Mouse (Mus musculus) heart, postnatal 14 days (tissue): ENCODE measurements at regions not wholly inside any gene's neighbourhood (a gene's known extent, or its start where the extent isn't known, plus 50 kb on each side); places are given as distances from the start of the nearest gene placed in this dataset.
A peak's percentile ranks its signal among the peaks of the same experiment; 100 is the strongest.
"Not testable (repeated sequence)": the region's sequence is repeated elsewhere in the genome, so short reads cannot be mapped to it uniquely, and the experiment has no call there.

Source experiments
- DNase-seq, 2 experiments: peaks; one replicate each; pipeline ENCODE4 v3.0.0; 2021 to 2022
- intact Hi-C: fragments of 180-260 bp; cut with DNase I; formaldehyde crosslinking; loops from one replicate; pipeline ENCODE4 v1.15.1; 2025

DNA sequence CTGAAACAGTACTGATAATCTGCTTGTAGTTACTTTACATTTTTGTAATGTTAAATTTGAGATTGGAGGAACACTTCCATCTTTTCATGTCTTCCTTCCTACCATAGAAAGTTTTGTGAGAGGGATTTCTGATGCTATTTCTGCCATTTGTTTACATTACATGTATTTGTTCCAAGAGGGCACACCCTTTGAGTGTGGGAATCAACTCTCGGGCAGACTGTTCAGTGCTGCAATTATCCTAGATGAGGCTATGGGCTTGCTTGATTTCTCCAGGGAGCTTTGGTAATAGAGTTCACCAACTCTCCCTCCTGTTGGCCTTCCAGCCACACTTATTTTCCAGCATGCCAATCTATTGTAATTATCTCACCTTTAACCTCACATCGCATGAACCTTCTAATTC is 52.4 kb downstream of the Gm13691 start:
- DNase-seq = no peak
- intact Hi-C loops = no loop called here

DNA sequence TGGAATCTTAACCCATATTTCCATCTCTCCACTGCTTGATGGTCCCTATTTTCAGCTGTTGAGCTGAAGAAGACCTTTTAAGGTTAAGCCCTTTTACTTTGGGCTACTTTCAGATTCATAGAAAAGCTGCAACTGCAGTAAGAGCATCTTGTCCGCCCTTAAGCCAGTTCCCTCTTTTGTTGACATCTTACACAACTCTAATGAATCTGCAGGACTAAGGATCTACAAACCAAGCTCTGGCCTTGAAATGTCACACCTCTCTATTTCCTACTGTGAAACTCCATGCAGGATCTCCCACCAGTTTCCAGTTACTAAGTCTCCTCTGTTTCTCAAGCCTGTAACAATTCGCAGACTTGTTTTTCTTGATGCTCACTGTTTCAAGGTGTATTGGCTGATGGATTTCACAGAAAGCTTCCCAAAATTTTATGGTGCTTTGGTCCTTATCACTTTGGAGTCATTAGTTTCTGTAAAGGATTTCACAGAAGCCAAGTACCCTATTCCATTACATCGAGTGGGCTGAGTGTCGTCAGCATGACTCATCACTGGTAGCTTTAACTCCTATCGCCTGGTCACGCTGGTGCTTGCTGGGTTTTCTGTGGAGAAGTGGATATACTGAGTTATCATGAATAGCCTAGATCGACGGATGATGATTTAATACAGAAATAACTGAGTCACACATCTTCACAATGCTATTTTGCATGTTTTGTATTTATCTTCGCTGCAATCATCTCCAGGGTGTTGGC is 58.2 kb downstream of the Gm13691 start:
- intact Hi-C loops = no loop called here
- DNase-seq = no peak

DNA sequence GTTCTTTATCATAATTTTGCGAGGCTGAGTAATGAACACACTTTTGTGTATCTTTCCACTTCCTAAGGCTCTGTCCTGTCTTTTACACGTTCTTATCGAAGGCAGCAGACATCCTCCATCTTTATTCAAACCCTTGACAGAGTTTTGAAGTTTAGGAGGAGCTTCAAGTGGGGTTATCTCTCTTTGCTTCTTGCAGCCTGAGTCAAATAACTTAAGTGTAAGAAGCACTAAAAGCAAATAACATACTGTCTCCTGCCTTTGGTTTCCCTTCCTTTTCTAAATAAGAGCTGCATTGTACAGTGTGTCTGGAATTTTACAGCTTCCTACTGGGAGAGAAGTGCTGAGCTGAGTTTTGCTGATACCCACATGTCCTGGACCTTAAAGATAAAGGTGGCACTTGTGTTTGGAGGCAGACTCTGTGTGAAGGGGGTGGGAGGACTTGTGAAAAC is 61.6 kb downstream of the Gm13691 start:
- DNase-seq = no peak
- intact Hi-C loops = no loop called here

DNA sequence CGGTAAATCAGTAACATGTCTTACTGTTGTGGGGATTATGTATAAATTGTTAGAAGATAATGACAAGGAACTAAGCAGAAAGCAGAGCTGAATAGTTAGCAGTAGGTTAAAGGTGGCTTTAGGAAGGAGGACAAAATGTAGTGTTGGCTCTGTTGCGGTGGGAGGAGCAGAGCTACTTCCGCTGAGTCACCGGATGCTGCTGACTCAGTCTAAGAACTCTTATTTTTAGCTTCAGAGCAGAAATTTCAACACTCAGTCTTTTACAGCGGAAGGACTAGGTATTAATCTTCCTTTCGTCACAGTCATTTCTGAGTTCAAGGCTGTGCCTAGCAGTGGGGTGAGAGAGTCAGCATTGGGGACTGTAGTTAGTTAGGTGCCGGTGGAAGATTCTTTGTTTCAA is 68.9 kb downstream of the Gm13691 start:
- DNase-seq = peak in 1 of 2 experiments; percentile 10
- intact Hi-C loops = no loop called here

DNA sequence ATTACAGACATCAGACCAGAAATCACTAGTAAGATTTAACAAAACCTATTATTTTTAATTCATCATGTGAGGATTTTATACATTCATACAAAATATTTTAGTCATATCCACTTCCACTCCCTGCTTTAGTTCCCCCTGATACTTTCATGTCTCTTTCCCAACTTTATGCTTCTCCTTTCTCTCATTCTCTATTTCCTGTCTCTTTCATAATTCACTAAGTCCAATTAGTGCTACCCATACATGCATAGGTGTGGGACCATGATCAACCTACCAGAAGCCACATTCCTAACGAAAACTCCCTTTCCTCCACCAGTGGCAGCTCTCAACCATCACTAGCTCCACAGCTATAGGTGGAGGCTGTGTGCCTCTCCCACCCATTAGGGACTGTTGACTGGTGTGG is 70.9 kb downstream of the Gm13691 start:
- intact Hi-C loops = no loop called here
- DNase-seq = no peak

DNA sequence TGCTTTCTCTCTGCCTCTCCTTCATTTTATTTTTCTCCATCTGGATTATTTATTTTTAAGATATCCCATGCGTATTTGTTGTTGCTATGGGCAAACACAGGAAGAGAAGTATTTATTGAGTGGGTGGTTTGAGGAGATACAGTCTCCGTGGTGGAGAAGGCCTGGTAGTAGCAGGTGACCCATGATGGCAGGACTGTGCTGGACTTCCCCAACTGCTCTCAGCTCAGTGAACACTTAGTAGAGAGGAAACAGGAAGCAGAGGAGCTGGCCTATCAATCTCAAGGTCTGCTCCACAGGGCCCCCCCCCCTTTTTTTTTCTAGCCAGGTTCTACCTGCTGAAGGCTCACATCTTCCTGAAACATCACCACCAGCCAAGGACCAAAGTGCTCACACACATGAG is 74.0 kb downstream of the Gm13691 start:
- intact Hi-C loops = loop anchor here (2.0 kb wide), 1 partner anchor 364 kb away; no protein-coding TSS in a partner anchor
- no peak for DNase-seq

DNA sequence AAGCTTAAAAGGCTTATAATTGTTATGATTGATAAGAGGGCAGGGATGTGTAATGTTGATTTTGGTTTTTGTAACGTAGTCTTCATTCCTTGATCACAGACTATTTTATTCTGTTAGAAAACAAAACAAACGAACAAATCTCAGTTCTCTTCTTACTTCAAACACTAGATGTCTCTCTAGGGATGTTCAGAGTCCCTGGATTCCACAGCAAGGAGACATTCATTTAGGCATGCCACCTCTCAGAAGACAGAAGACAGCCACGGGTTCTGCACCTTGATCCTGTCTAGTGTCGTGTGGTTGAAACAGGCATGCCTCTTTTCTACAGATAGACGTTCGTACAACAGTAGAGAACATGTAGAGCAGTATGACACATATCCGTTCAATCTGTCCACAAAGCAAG is 74.7 kb downstream of the Gm13691 start:
- intact Hi-C loops = loop anchor here (2.0 to 5.0 kb wide), 2 partner anchors 117 to 364 kb away; no protein-coding TSS in a partner anchor
- DNase-seq = no peak

DNA sequence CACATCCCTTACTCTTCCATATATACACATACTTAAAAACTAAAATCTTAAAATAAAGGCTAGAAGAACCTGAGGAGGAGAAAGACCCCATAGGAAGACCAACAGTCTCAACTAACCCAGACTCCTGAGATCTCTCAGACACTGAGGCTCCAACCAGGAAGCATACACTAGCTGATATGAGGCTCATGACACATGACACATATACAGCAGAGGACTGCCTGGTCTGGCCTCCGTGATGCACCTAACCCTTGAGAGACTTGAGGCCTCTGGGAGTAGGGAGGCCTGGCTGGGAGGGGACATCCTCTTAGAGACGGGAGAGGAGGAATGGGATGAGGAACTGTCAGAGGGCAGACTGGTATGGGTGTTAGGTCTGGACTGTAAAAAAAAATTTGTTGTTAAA is 75.4 kb downstream of the Gm13691 start:
- no peak for DNase-seq
- intact Hi-C loops = loop anchor here (2.0 to 5.0 kb wide), 2 partner anchors 117 to 363 kb away; no protein-coding TSS in a partner anchor

DNA sequence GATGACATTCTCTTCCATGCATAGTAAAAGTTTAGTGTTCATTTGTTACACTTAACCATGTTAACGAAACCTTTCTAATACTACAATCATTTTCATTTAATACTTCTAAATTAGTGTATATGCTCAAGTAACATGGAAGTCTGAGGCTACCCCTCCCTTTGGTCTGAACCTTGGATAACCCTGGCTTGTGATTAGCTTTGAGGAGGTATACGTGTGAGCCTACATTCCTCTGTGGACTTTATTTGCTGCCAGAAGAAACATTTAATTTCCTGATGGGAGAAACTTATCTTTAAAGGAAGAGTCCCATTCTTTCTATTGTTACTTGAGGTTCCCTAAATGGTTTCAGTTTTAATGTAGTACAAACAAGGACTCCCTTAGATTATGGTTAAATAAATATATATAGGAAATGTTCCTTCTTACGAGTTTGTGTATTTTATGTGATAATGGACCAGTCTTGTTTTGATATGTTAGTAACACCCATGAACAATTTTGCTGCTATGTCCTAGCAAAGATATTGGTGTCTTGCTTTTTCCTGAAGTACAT is 75.9 kb downstream of the Gm13691 start:
- no peak for DNase-seq
- intact Hi-C loops = loop anchor here (5.0 kb wide), 1 partner anchor 116 kb away; no protein-coding TSS in a partner anchor

DNA sequence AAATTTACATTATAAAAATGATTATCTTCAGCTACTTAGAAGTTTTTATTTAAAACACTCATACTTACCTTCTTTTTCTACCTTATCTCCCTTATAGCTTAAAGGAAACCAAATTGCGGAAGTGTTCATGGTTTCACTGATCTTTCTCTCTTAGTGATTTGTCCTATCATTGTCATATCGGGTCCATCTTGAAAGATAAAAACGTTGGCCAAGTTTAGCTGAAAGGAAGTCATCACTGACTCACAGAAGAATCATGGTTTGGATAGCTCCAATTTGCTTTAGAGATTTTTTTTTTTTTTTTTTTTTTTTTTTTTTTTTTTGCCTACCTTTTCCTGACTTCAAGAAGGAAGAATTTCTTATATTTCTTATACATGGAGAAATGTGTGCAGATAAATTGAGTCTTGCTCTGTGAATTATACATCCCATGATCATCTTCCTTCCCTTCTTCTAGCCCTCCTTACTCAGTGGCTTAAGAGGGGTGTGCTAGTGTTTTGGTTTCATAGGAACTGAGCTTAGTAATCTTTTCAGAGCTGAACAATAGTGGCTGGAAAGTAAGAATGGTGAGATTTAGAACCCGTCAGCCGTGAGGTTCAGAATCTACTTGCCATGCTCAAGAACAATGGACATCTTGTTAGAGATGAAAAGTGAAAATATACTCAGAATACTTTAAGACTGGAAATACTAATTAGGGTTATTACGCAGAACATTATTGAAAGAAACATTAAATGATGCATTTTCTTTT is 76.6 kb downstream of the Gm13691 start:
- intact Hi-C loops = loop anchor here (5.0 kb wide), 1 partner anchor 115 kb away; no protein-coding TSS in a partner anchor
- no peak for DNase-seq

DNA sequence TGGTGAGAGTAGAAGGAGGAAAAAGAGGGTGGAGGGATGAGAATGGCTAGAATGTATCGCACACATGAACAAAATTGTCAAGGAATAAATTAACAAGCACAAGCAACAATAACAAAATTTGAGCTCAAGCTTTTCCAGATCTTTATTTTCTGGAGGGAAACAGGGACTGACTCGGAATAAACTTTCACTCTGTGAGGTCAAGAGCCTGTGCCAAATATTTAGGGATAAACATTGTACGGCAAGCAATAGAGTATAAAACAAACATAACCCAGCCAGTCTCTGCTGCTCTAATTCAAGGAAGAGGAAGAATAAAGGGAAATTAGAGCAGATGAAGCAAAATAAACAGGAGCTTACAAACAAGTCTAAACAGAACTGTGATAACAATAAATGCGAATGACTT is 78.3 kb downstream of the Gm13691 start:
- intact Hi-C loops = loop anchor here (5.0 kb wide), 1 partner anchor 114 kb away; no protein-coding TSS in a partner anchor
- no peak for DNase-seq

DNA sequence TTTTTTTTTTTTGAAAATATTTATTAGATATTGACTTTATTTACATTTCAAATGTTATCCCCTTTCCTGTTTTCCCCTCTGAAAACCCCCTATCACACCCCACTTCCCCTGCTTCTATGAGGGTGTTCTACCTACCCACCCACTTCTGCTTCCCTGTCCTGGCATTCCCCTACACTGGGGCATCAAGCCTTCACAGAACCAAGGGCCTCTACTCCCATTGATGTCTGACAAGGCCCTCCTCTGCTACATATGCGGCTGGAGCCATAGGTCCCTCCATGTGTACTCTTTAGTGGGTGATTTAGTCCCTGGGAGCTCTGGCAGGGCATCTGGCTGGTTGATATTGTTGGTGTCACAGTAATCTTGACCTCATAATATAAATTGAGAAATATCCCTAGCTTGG is 79.1 kb downstream of the Gm13691 start:
- intact Hi-C loops = loop anchor here (5.0 kb wide), 1 partner anchor 113 kb away; no protein-coding TSS in a partner anchor
- DNase-seq = not testable (repeated sequence)

DNA sequence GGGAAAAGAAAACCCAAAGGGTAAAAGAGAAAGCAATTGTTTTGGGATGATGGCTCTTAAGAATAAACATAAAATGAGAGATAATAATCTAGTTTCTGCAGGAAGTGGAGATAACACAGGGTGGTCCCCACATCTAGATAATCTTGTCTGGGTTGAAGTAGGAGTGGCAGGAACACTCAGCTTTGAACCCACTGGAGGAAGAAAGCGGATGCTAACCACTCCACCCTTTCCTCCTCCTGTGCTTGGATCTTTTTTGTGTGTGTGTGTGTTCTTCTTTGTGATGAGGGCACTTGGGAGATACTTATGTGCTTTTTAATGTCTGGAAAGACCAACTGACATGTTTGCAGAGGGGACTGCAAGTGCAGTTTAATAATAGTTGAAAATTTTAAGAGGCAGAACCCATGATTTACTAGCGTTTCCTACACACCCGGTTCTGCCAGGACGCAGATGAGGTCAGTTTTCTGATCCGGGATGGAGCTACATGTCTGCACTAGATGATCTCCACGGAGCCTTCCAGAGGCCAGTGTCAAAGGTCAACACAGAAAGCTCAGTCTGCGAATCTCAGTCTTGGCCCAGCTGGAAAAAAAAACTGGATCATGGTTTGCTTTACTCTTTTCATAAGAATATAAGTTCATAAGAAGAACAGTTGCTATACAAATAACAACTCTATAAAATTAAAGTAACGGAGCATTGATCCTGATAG is 82.7 kb downstream of the Gm13691 start:
- no peak for DNase-seq
- intact Hi-C loops = no loop called here

DNA sequence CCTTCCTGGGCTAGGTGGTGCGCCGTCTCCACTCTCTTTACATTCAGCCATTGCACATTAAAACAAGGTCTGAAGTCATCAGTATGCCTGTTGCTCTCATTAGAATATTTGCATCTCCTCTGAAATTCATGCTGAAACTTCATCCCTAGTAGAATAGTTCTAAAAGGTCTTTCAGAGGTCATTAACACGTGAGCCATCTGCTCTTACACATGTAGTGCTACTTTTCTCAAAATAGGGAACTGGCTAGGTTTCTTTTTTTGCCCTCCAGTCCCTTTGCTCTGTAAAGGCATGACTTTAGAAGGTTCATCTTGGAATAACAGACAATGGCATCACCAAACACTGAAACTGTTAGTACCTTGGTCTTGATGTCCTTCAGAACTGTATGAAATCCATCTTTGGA is 85.6 kb downstream of the Gm13691 start:
- intact Hi-C loops = no loop called here
- no peak for DNase-seq

DNA sequence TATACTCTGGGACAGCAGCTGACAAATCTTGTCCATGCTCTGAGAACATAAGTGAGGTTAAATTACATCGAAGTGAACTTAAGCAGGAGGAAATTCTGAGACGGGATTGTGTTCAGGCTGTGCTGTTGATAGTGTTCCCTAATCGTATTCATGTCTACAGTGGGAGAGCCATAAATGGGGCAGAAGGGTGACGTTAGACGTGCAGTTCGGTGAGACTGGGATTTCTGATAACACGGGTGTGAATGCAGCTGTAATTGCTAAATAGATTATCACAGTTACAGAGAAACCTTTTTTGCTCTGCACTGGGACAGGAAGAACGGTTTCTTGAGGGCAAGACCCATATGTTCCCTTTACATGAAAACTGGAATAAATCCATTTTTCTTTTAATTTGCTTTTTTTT is 88.9 kb downstream of the Gm13691 start:
- DNase-seq = no peak
- intact Hi-C loops = no loop called here

DNA sequence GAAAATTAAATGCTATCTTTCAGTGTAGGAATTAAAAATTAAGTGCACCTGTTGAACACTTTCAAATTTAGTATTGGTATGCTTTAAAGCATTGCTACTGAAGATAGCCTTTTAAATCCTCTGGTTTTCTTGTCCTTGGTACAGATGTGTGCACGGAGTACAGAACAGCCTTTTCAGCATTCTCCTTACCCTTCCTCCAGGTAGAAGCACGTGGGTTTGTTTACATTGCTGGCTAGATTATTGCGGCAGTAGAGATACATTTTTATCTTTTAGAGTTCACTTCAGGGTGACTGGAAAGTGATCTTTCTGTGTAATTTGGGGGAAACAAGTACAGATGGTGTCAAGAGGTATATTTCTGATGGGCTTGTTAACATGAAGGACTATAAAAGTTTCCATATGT is 89.9 kb downstream of the Gm13691 start:
- DNase-seq = no peak
- intact Hi-C loops = no loop called here

DNA sequence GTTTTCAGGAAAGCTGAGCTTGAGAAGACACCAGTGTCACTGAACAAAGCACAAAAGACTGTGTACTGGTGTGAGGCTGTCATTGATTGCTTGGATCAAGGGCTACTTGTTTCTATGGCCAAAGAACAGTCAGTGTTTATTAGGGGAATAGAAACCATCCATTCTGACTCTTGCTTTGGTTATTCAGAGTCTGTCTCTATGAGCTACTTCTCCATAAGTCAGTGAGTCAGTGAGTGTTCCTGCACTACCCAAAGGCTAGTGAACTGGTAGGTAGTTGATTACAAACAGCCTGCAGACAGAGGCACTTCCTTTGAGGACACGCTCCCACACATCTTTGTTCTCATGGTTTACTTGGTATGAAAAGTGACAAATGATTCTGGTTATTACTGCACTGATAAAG is 104.4 kb downstream of the Gm13691 start:
- no peak for DNase-seq
- intact Hi-C loops = no loop called here

DNA sequence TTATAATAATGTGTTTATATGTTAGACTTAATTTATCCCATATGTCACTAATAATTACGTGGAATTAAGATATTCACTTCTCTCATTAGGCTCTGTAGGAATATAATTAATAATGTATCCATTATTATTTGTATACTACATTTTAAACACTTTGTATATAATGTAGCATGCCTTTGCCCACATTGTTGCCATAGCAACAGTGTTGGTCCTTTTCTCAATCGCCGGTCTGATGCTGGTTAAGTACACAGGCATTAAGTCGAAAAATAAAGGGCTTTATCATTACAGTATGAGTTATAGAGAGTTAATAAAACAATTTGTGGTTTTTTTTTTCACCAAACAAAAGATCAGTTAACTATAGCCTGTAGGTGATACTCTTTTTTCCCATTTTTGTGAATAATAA is 108.4 kb downstream of the Gm13691 start:
- no peak for DNase-seq
- intact Hi-C loops = no loop called here

DNA sequence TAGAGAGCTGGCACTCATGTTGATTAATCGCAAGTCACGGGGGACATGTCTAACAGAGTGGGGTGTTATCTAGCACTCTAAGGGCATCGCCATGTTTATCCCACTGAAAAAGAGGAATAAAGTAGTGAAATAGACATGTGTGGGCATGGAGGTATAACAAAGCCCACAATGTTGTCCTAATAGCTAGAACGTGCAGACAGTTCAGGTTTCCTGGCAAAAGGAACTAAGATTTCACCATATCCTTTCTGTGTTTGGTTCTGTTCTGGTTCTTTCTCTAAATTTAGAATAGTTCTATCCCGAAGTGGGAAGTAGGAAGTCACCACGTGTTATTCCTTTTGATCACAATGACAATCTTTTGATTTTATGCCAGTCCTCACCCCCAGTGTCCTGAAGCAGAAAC is 123.2 kb downstream of the Gm13691 start:
- intact Hi-C loops = no loop called here
- DNase-seq = no peak

DNA sequence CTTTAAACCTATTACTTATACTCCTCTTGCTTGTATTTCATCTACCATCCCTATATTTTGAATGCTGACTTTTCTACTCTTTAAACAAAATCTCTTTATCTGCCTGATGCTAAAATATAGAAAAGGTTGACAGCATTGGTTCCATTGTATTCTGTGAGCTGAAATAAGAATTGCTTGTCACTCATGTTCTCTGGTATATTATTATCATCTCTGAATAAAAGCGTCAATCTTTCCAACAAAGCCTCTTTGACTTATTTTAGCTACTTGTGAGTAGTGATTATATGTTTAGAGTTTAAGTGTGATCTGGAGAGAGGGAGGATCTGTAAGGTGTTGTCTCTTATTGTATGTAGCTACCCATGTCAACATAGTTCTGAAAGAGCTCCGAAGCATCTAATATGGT is 129.5 kb downstream of the Gm13691 start:
- intact Hi-C loops = no loop called here
- no peak for DNase-seq

DNA sequence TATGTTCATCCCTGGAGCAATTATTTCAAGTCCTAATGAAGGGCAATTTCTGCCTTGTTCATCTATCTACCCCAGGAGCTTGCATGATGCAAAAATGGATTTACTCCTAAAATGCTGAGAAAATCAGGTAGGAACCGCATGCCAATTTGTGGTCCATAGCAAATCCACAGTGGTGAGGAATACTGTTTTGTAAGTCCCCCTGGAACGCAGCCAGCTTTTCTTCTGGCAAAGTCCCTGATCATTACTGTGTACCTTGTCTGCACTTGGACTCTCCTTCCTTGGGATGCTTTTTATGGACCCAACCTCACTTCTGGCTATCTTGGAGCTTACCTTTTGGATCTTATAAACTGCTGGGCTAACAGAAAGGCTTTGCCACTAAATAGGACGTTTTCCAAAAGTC is 137.2 kb downstream of the Gm13691 start:
- no peak for DNase-seq
- intact Hi-C loops = no loop called here
